Mouse (Mus musculus) heart, adult 2 months (tissue): ENCODE measurements around the gene Gm10337. TPM values are rescaled to one million over a fixed set of nuclear protein-coding genes. Genes with fewer than 3 reads are reported as not detected.
A peak's percentile ranks its signal among the peaks of the same experiment; 100 is the strongest.

Experiments used
- DNase-seq, 2 experiments: peaks; one replicate each; pipeline ENCODE4 v3.0.0; 2021
- H3K27ac ChIP-seq: fragments of 200-600 bp; 2 replicates; pipeline ENCODE4 v1.8.1; 2022
- H3K27me3 ChIP-seq: fragments of 200-500 bp; 2 replicates; pipeline ENCODE4 v1.6.1; 2012; ENCODE audit warnings: mild to moderate bottlenecking, low read length, inconsistent platforms, mixed read lengths; ENCODE audit not compliant: control insufficient read depth, insufficient read depth
- H3K36me3 ChIP-seq: fragments of 200-500 bp; 2 replicates; pipeline ENCODE4 v1.6.1; 2012; ENCODE audit warnings: low read length, inconsistent platforms; ENCODE audit not compliant: control insufficient read depth, insufficient read depth
- H3K4me1 ChIP-seq: fragments of 200-500 bp; 2 replicates; pipeline ENCODE4 v1.6.1; 2011; ENCODE audit warnings: low read length; ENCODE audit not compliant: control insufficient read depth, insufficient read depth
- H3K4me3 ChIP-seq: fragments of 200-600 bp; 2 replicates; pipeline ENCODE4 v1.8.1; 2022
- H3K79me2 ChIP-seq: fragments of 200-500 bp; replicated peaks from 2 replicates; pipeline ENCODE4 v1.6.1; 2012; ENCODE audit warnings: mild to moderate bottlenecking, inconsistent platforms, low read length, moderate library complexity, mixed read lengths; ENCODE audit not compliant: control insufficient read depth, insufficient read depth
- H3K9ac ChIP-seq: fragments of 200-500 bp; 2 replicates; pipeline ENCODE4 v1.6.1; 2012; ENCODE audit warnings: low read depth, mild to moderate bottlenecking, control low read depth, inconsistent platforms, low read length, mixed read lengths
- CTCF ChIP-seq: fragments of 200-600 bp; IDR thresholded peaks from 2 replicates; pipeline ENCODE4 v1.8.1; 2022; ENCODE audit warnings: antibody characterized with exemption, mild to moderate bottlenecking, moderate library complexity
- EP300 ChIP-seq: fragments of 200-500 bp; IDR thresholded peaks from 2 replicates; pipeline ENCODE4 v1.6.1; 2011; ENCODE audit warnings: low read depth, low read length, control low read depth; ENCODE audit not compliant: insufficient read depth
- POLR2A ChIP-seq: fragments of 200-500 bp; IDR thresholded peaks from 2 replicates; pipeline ENCODE4 v1.6.1; 2011; ENCODE audit warnings: mild to moderate bottlenecking, low read depth, low read length, control low read depth; ENCODE audit not compliant: insufficient read depth
- WGBS: fragments of 180-500 bp; shearing (Covaris S2); methylation state at CpG from one replicate; pipeline ENCODE4 v1.1.7; 2018; 5-methylcytosine and 5-hydroxymethylcytosine counted together
- intact Hi-C: fragments of 180-260 bp; cut with DNase I; formaldehyde crosslinking; loops from one replicate; pipeline ENCODE4 v1.15.1; 2025
- polyA plus RNA-seq: library from polyadenylated mRNA; depleted of rRNA; stranded (reverse); fragments of >200 nt; gene quantifications from 2 replicates; pipeline ENCODE4 v1.2.3, GENCODE M21; 2012
- total RNA-seq, 2 experiments: library from RNA; stranded (reverse); gene quantifications; 2 replicates each; pipeline ENCODE4 v1.2.3; 2021

The Gm10337 gene
- total and polyA plus RNA-seq, 3 experiments: not detected

DNA sequence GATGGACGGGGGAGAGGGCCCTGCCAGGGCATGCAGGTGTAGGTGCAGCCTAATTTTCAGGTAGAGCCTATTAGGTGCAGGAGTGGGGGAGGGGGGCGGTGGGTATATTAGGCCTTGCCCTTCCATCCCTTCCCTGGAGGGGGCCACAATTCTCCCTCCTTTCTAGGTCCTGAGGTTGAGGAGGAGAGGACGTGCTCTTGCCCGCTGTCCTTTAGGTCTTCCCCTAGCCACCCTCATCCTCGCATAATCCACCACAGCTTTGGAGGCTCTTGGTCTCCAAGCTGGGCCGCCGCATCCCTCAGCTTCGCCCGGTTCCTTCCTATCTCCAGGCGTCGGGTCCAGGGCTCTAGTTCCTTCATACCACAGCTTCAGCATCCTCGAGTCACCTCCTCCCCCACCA lies 12.8 kb downstream of the Gm10337 start:
- Histone ChIP-seq H3K4me1 (peaks cover 2% of the 10 kb centered on the region; the same call in 1 of the 2 replicates), H3K4me3 (peak overlapping the region; percentile 61), H3K79me2 (no peaks in the 10 kb centered on the region), H3K27me3 (no peaks in the 10 kb centered on the region), H3K27ac (peak overlapping the region; percentile 99; the same call in 1 of the 2 replicates), H3K36me3 (no peaks in the 10 kb centered on the region), H3K9ac (peak overlapping the region; percentile 75)
- no peak for TF ChIP-seq CTCF
- no peak for TF ChIP-seq EP300
- TF ChIP-seq POLR2A: no peak
- DNase-seq: no peak
- 6% methylated on average over 11 of the region's 12 CpGs for WGBS
- intact Hi-C loops: loop anchor here (5.0 kb wide), 1 partner anchor 109 kb away; the partner anchor contains the start of gene Sp1

DNA sequence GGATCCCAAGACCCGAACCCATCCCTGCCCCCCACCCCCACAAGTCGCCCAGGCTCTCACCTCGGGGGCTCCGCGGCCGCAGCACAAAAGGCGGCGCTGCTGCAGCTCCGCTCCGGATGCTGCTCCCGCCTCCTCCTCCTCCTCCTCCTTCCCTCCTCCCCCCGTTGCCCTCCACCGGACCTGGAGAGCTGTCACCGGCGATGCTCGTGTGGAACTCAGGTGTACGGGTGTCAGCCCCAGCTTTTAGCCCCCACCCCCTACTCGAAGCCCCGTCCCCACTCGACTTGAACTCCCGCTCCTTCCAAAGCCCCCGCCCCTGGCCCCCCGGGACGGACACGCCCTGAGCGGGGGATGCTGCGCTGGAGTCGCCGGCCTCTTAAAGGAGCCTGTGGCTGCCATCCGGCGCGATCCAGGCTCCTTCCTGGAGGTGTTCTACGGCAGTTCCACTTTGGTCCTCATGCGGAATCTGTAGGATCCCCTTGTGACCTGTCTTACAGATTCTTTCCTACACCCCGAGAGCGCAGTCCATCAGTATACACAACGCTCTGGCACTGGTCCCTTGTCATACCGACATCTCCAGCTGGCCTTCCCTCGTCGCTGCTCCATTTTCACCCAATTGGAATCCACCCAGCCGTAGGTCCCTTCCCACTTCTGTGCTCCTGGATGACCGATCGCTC lies 13.3 kb downstream of the Gm10337 start, which contains the start of gene Map3k12:
Gene Map3k12 (minus strand): TSS at position 337 of the 677 bp plus-strand sequence.
- intact Hi-C loops: loop anchor here (5.0 kb wide), 1 partner anchor 110 kb away; the partner anchor contains the start of gene Sp1
- peak; percentile 85 to 87 for DNase-seq
- Histone ChIP-seq H3K27me3 (no peaks in the 10 kb centered on the region), H3K4me1 (peaks cover 2% of the 10 kb centered on the region; the same call in 1 of the 2 replicates), H3K9ac (peak within 1 kb of the TSS; percentile 75), H3K79me2 (no peaks in the 10 kb centered on the region), H3K36me3 (no peaks in the 10 kb centered on the region), H3K27ac (peak within 1 kb of the TSS; percentile 99), H3K4me3 (peak within 1 kb of the TSS; percentile 61)
- under 1% methylated on average over 43 of the region's 43 CpGs for WGBS
- TF ChIP-seq EP300 (0 out of 2 replicates have a peak, but pooled peaks have one; percentile 20), POLR2A (peak; percentile 30; the same call in 1 of the 2 replicates), CTCF (0 out of 2 replicates have a peak, but pooled peaks have one; percentile 21)

DNA sequence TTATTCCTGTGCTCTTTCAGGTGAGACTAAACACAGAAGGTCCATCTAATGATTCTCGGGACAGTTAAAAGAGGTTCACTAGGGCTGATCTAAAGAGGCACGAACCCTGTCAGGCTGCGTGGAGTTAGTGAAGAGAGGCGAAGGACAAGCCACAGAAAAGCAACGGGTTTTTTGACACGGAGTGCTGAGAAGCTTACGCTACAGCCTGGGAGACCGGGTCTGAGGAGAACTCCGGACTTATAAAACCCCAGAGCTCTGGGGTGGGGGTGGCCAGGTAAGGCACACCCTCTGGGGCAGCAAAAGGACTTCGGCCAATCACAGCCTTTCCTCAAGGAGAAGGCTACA lies 14.1 kb downstream of the Gm10337 start:
- TF ChIP-seq POLR2A (peak; percentile 96), EP300 (no peak), CTCF (no peak)
- no peaks in the 10 kb centered on the region for H3K36me3 ChIP-seq
- H3K4me1 ChIP-seq: peaks cover 2% of the 10 kb centered on the region; the same call in 1 of the 2 replicates
- no peaks in the 10 kb centered on the region for H3K79me2 ChIP-seq
- no peak for DNase-seq
- intact Hi-C loops: loop anchor here (5.0 kb wide), 1 partner anchor 110 kb away; the partner anchor contains the start of gene Sp1
- H3K4me3 ChIP-seq: peak overlapping the region; percentile 61
- WGBS: under 1% methylated on average over 10 of the region's 10 CpGs
- no peaks in the 10 kb centered on the region for H3K27me3 ChIP-seq
- peak overlapping the region; percentile 56 for H3K9ac ChIP-seq
- H3K27ac ChIP-seq: peak overlapping the region; percentile 99

- Histone ChIP-seq H3K4me1 (peaks cover 2% of the 10 kb centered on the region; the same call in 1 of the 2 replicates), H3K27ac (peak within 1 kb of the TSS; percentile 99), H3K27me3 (no peaks in the 10 kb centered on the region), H3K79me2 (no peaks in the 10 kb centered on the region), H3K9ac (peak within 1 kb of the TSS; percentile 98), H3K4me3 (peak within 1 kb of the TSS; percentile 87), H3K36me3 (no peaks in the 10 kb centered on the region)
- peak; percentile 98 to 100 for DNase-seq
- TF ChIP-seq CTCF (no peak), EP300 (0 out of 2 replicates have a peak, but pooled peaks have one; percentile 14), POLR2A (peak; percentile 67; the same call in 1 of the 2 replicates)
- intact Hi-C loops: loop anchor here (2.0 to 5.0 kb wide), 2 partner anchors 47 to 111 kb away; partner anchors contain the start of genes Pcbp2 and Sp1
- under 1% methylated on average over 60 of the region's 60 CpGs for WGBS
Observed at GRCm38 (mm10) chr15:102517976-102518858, 14.7 kb downstream of the Gm10337 start, which contains the start of gene Tarbp2. TSS of gene Tarbp2 (plus strand) at chr15:102518192.

GRCm38 (mm10) chr15:102518859-102519201 lies 15.3 kb downstream of the Gm10337 start:
- Histone ChIP-seq H3K27ac (peak overlapping the region; percentile 99), H3K9ac (peak overlapping the region; percentile 98), H3K4me1 (peaks cover 2% of the 10 kb centered on the region; the same call in 1 of the 2 replicates), H3K4me3 (peak overlapping the region; percentile 87), H3K36me3 (no peaks in the 10 kb centered on the region), H3K79me2 (no peaks in the 10 kb centered on the region), H3K27me3 (no peaks in the 10 kb centered on the region)
- no peak for DNase-seq
- WGBS: 5% methylated on average over 9 of the region's 9 CpGs
- TF ChIP-seq CTCF (no peak), POLR2A (no peak), EP300 (no peak)
- intact Hi-C loops: loop anchor here (2.0 to 5.0 kb wide), 2 partner anchors 48 to 112 kb away; partner anchors contain the start of genes Pcbp2 and Sp1
